Mouse (Mus musculus): ENCODE results near the gene Plekhh3. TPM values are rescaled to one million over a fixed set of nuclear protein-coding genes. Genes with fewer than 3 reads are reported as not detected.
A peak's percentile ranks its signal among the peaks of the same experiment; 100 is the strongest.

The Plekhh3 gene
- 10 to 100 TPM; 24.5 to 28.5 TPM for total RNA-seq (2021)

GRCm38 (mm10) chr11:101170811-101171610 is at the start of gene Plekhh3:
Plekhh3 (minus strand) TSS chr11:101171351.
- intact Hi-C loops (cut with DNase I) = no loop called here
- DNase-seq (ENCODE audit: low spot score) = peak; percentile 92

GRCm38 (mm10) chr11:101220853-101221252 is 49.7 kb upstream of the Plekhh3 start:
- intact Hi-C loops (cut with DNase I) = no loop called here
- no peak for DNase-seq (ENCODE audit: low spot score)

GRCm38 (mm10) chr11:101218436-101219055 is 47.4 kb upstream of the Plekhh3 start:
- intact Hi-C loops (cut with DNase I) = no loop called here
- DNase-seq (ENCODE audit: low spot score) = no peak

GRCm38 (mm10) chr11:101216936-101217335 is 45.8 kb upstream of the Plekhh3 start:
- intact Hi-C loops (cut with DNase I) = no loop called here
- no peak for DNase-seq (ENCODE audit: low spot score)

- DNase-seq (ENCODE audit: low spot score) = no peak
Observed at GRCm38 (mm10) chr11:101211970-101212369, 40.8 kb upstream of the Plekhh3 start.

GRCm38 (mm10) chr11:101200986-101201385 is 29.8 kb upstream of the Plekhh3 start:
- intact Hi-C loops (cut with DNase I) = no loop called here
- no peak for DNase-seq (ENCODE audit: low spot score)

More at GRCm38 (mm10) chr11:101211970-101212369, 40.8 kb upstream of the Plekhh3 start:
- intact Hi-C loops (cut with DNase I) = loop anchor here (1.0 to 5.0 kb wide), 3 partner anchors 36 to 185 kb away; partner anchors contain the start of gene Becn1

GRCm38 (mm10) chr11:101199555-101199954 is 28.4 kb upstream of the Plekhh3 start:
- no peak for DNase-seq (ENCODE audit: low spot score)
- intact Hi-C loops (cut with DNase I) = no loop called here

- DNase-seq (ENCODE audit: low spot score) = no peak
- intact Hi-C loops (cut with DNase I) = no loop called here
Observed at GRCm38 (mm10) chr11:101196175-101196574, 25.0 kb upstream of the Plekhh3 start.

- intact Hi-C loops (cut with DNase I) = no loop called here
- no peak for DNase-seq (ENCODE audit: low spot score)
Observed at GRCm38 (mm10) chr11:101195571-101195970, 24.4 kb upstream of the Plekhh3 start.

- intact Hi-C loops (cut with DNase I) = no loop called here
- no peak for DNase-seq (ENCODE audit: low spot score)
Observed at GRCm38 (mm10) chr11:101195101-101195500, 23.9 kb upstream of the Plekhh3 start.

GRCm38 (mm10) chr11:101194643-101195042 is 23.5 kb upstream of the Plekhh3 start:
- intact Hi-C loops (cut with DNase I) = no loop called here
- no peak for DNase-seq (ENCODE audit: low spot score)

GRCm38 (mm10) chr11:101194137-101194536 is 23.0 kb upstream of the Plekhh3 start:
- DNase-seq (ENCODE audit: low spot score) = no peak
- intact Hi-C loops (cut with DNase I) = no loop called here

GRCm38 (mm10) chr11:101193076-101193475 is 21.9 kb upstream of the Plekhh3 start:
- intact Hi-C loops (cut with DNase I) = no loop called here
- no peak for DNase-seq (ENCODE audit: low spot score)

GRCm38 (mm10) chr11:101192646-101193045 is 21.5 kb upstream of the Plekhh3 start:
- intact Hi-C loops (cut with DNase I) = no loop called here
- no peak for DNase-seq (ENCODE audit: low spot score)

- no peak for DNase-seq (ENCODE audit: low spot score)
- intact Hi-C loops (cut with DNase I) = no loop called here
Observed at GRCm38 (mm10) chr11:101191919-101192470, 20.8 kb upstream of the Plekhh3 start.

- no peak for DNase-seq (ENCODE audit: low spot score)
- intact Hi-C loops (cut with DNase I) = no loop called here
Observed at GRCm38 (mm10) chr11:101190913-101191907, 20.1 kb upstream of the Plekhh3 start.

GRCm38 (mm10) chr11:101190181-101190912 is 19.2 kb upstream of the Plekhh3 start:
- intact Hi-C loops (cut with DNase I) = no loop called here
- no peak for DNase-seq (ENCODE audit: low spot score)

- peak; percentile 74 for DNase-seq (ENCODE audit: low spot score)
- intact Hi-C loops (cut with DNase I) = no loop called here
Observed at GRCm38 (mm10) chr11:101189495-101190180, 18.5 kb upstream of the Plekhh3 start.
